Mouse (Mus musculus) forebrain, embryonic 12.5 days (tissue): Measurements from ENCODE around the gene Wt1. TPM values are rescaled to one million over a fixed set of nuclear protein-coding genes. Genes with fewer than 3 reads are reported as not detected.
A peak's percentile ranks its signal among the peaks of the same experiment; 100 is the strongest.

Experiments used
- ATAC-seq: fragments of 200-750 bp; cut with Nextera tagmentation; 2 replicates; pipeline ENCODE4 v1.8.0; 2017; ENCODE audit warnings: moderate TSS enrichment; ENCODE audit not compliant: low FRiP score
- H3K27ac ChIP-seq: fragments of 300-500 bp; sonication (generic); 2 replicates; pipeline ENCODE4 v1.5.1; 2016; ENCODE audit warnings: mild to moderate bottlenecking
- H3K27me3 ChIP-seq: fragments of 300-500 bp; sonication (generic); 2 replicates; pipeline ENCODE4 v1.6.1; 2016; ENCODE audit warnings: mild to moderate bottlenecking
- H3K36me3 ChIP-seq: fragments of 300-500 bp; sonication (generic); replicated peaks from 2 replicates; pipeline ENCODE4 v1.6.1; 2016; ENCODE audit warnings: mild to moderate bottlenecking
- H3K4me1 ChIP-seq: fragments of 300-500 bp; sonication (generic); 2 replicates; pipeline ENCODE4 v1.6.1; 2016
- H3K4me2 ChIP-seq: fragments of 300-500 bp; sonication (generic); 2 replicates; pipeline ENCODE4 v1.6.1; 2016; ENCODE audit warnings: mild to moderate bottlenecking, moderate library complexity
- H3K4me3 ChIP-seq: fragments of 300-500 bp; sonication (generic); replicated peaks from 2 replicates; pipeline ENCODE4 v1.5.1; 2016; ENCODE audit warnings: mild to moderate bottlenecking
- H3K9ac ChIP-seq: fragments of 300-500 bp; sonication (generic); 2 replicates; pipeline ENCODE4 v1.6.1; 2016; ENCODE audit warnings: mild to moderate bottlenecking
- H3K9me3 ChIP-seq: fragments of 300-500 bp; sonication (generic); 2 replicates; pipeline ENCODE4 v1.6.1; 2016
- WGBS: fragments of 180-500 bp; shearing (Covaris S2); methylation state at CpG from one replicate; pipeline ENCODE4 v1.1.7; 2016; 5-methylcytosine and 5-hydroxymethylcytosine counted together
- polyA plus RNA-seq: library from polyadenylated mRNA; unstranded; fragments of >200 nt; fragmentation: Nextera tagmentation; extraction: Ambion mirVana; gene quantifications from 2 replicates; pipeline ENCODE4 v1.2.1, GENCODE M21; 2016

The Wt1 gene
- polyA plus RNA-seq, 1 experiment from 2014 or later: not detected

DNA sequence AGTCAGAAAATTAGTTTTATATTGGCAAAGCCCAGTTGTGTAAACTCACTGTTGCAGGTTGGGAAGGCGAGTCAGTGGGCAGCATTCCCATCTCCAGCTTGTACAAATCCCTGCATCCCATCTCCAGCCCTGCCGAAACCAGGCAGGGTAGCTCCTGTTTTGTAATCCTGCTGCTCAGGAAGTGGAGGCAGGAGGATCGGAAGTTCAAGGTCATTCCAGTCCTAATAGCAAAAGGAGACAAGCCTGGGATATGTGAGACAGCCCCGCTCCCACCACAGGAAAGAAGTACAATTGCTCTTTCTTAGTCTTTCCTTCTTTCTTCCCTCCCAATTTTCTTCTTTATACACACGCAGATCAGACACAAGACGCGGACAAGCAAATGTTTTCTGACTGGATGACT is 25.8 kb upstream of the Wt1 start:
- H3K27ac ChIP-seq: no peak overlapping the region
- H3K27me3 ChIP-seq: no peaks in the 10 kb centered on the region
- H3K36me3 ChIP-seq: no peaks in the 10 kb centered on the region
- no peak overlapping the region for H3K4me2 ChIP-seq
- H3K9ac ChIP-seq: no peak overlapping the region
- peaks cover 6% of the 10 kb centered on the region for H3K4me1 ChIP-seq
- 64% methylated on average over 7 of the region's 7 CpGs for WGBS
- H3K9me3 ChIP-seq: no peaks in the 10 kb centered on the region
- no peak overlapping the region for H3K4me3 ChIP-seq
- no peak for ATAC-seq

DNA sequence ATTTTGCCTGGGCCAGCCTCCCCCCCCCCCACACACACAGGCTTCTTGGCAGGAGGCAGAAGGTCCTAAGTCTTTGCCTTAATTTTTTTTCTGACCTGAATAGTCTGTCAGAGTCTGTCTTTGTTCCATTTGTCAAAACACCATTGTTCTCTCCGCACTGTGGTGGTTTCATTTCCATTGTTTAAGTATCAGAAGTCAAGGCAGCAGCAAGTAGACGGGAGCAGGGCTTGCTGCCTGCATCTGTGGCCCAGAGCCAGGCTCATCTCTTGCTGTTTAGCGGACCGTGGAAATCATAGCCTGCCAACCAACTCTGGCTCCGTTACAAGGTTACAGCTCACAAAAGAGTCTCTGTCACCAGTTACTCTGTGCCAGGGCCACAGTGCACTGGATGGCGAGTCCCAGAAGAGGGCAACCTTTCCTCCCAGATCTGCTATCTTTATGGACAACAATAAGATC is 17.6 kb upstream of the Wt1 start:
- Histone ChIP-seq H3K27me3 (peaks cover 22% of the 10 kb centered on the region), H3K4me3 (no peak overlapping the region), H3K4me1 (peaks cover 7% of the 10 kb centered on the region), H3K9ac (no peak overlapping the region), H3K27ac (no peak overlapping the region), H3K9me3 (no peaks in the 10 kb centered on the region), H3K4me2 (no peak overlapping the region), H3K36me3 (no peaks in the 10 kb centered on the region)
- 5% methylated on average over 6 of the region's 6 CpGs for WGBS
- peak; percentile 79 for ATAC-seq

DNA sequence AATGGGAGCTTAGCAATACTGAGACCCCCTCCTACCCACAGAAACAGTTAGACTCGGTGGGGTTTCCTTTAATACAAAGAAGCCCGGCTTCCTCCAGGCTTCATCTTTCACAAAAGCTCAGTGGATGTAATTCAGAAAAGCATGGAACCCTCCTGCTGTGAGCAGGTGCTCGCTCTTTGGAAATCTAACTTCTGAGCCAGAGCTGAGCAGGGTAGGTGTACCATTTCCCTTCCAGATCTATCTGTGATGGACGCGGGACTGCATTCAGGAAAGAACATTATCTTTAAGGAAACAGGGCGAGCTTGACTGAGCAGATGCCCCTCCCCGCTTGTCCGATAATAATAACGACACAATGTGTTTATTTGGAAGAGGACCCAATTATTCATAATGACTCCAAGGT is 12.3 kb upstream of the Wt1 start:
- H3K36me3 ChIP-seq: no peaks in the 10 kb centered on the region
- H3K27me3 ChIP-seq: peaks cover 59% of the 10 kb centered on the region
- no peak overlapping the region for H3K4me3 ChIP-seq
- H3K9ac ChIP-seq: no peak overlapping the region
- peaks cover 5% of the 10 kb centered on the region for H3K4me1 ChIP-seq
- H3K9me3 ChIP-seq: no peaks in the 10 kb centered on the region
- no peak overlapping the region for H3K27ac ChIP-seq
- no peak overlapping the region for H3K4me2 ChIP-seq
- ATAC-seq: no peak
- WGBS: 4% methylated on average over 9 of the region's 9 CpGs

DNA sequence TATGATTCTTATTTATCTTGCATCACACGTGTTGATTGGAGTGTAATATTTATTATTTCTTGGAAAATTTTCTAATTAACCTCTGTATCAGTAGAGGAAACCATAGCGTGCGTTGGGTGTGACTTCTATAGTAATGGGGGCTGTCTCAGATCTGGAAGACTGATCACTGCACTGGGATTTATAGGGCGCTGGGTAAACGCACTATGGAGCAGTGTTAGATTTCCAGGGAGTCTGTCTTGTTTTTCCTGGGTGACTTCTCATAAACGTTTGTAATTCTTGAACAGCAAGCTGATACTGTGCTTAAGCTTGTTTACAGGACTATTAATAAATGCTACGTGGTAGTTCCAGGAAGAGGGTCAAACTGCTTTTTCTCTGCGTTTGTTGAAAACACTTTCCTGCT is 8.7 kb upstream of the Wt1 start:
- H3K4me2 ChIP-seq: no peak overlapping the region
- peaks cover 5% of the 10 kb centered on the region for H3K4me1 ChIP-seq
- 81% methylated on average over 8 of the region's 8 CpGs for WGBS
- no peak overlapping the region for H3K9ac ChIP-seq
- no peak overlapping the region for H3K4me3 ChIP-seq
- H3K36me3 ChIP-seq: no peaks in the 10 kb centered on the region
- ATAC-seq: no peak
- no peaks in the 10 kb centered on the region for H3K9me3 ChIP-seq
- H3K27me3 ChIP-seq: peaks cover 82% of the 10 kb centered on the region
- H3K27ac ChIP-seq: no peak overlapping the region

DNA sequence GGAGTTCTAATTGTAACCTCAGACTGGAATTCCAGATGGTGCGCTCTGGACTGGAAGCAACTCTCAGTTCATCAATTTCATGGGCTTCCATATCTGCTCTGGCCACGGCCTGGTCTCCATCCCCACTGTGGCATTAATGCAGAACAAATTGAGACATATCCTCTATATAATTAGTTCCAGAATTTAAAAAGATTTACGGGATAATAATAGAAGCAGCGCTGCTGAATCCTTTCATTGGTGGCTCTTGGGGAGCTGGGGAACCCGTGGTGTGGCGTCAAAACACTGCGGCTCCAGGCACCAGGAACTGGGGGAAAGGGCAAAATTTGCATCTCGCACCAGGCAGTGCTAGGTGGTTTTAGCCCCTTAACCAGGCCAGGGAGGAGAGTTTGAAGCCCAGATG is 4.1 kb upstream of the Wt1 start:
- Histone ChIP-seq H3K27ac (no peak overlapping the region), H3K4me2 (no peak overlapping the region), H3K36me3 (no peaks in the 10 kb centered on the region), H3K4me1 (peaks cover 17% of the 10 kb centered on the region), H3K27me3 (peaks cover 94% of the 10 kb centered on the region), H3K9me3 (no peaks in the 10 kb centered on the region), H3K9ac (no peak overlapping the region), H3K4me3 (no peak overlapping the region)
- WGBS: 3% methylated on average over 8 of the region's 8 CpGs
- no peak for ATAC-seq

DNA sequence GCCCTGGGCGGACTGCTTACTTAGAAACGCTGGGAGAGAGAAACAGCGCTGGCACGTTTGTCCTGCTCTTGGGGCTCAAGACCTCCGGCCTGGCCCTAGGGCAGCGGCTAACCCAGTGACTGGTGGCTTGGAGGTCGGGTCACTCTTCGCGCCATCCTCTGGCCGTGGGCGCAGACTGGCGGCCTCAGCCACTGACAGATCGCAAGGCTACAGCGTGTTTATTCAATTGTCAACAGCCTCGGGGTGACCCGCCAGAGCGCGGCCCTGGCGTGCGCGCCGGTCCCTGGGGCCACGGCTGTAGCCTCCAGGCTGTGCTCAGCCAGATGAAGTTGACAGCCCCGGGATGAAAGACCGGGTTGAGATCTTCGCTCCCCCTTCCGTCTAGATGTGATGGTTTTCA is 3.4 kb upstream of the Wt1 start:
- H3K9ac ChIP-seq: no peak overlapping the region
- no peaks in the 10 kb centered on the region for H3K36me3 ChIP-seq
- H3K4me2 ChIP-seq: peak overlapping the region; percentile 21; the same call in 1 of the 2 replicates
- H3K4me1 ChIP-seq: peaks cover 19% of the 10 kb centered on the region
- H3K27me3 ChIP-seq: peaks cover 97% of the 10 kb centered on the region
- H3K4me3 ChIP-seq: no peak overlapping the region; the same call in 1 of the 2 replicates
- 1% methylated on average over 27 of the region's 27 CpGs for WGBS
- H3K27ac ChIP-seq: no peak overlapping the region
- no peaks in the 10 kb centered on the region for H3K9me3 ChIP-seq
- ATAC-seq: no peak

DNA sequence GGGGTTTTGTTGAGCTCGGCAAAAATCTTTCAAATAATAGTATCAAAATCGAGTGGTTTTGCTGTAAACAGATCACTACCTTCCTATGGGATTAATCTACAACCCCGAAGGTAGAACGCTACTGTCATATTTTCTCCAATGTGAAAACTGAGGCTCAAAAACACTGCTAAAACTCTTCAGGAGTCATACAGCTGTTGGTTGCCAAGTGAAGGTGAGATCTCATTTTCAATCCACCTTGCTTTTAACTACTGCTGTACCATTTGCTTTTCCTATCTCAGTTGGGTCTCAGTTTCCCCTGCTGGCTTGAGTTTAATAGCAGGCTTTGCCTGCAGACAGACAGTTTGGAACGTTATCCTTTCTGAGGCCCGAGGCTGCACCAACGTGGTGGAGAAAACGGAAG is 2.9 kb upstream of the Wt1 start:
- H3K36me3 ChIP-seq: no peaks in the 10 kb centered on the region
- no peak for ATAC-seq
- H3K27ac ChIP-seq: no peak overlapping the region
- no peak overlapping the region for H3K9ac ChIP-seq
- no peak overlapping the region for H3K4me2 ChIP-seq
- H3K27me3 ChIP-seq: peaks cover 98% of the 10 kb centered on the region
- whole genome bisulfite sequencing: 1% methylated on average over 8 of the region's 8 CpGs
- no peaks in the 10 kb centered on the region for H3K9me3 ChIP-seq
- peaks cover 19% of the 10 kb centered on the region for H3K4me1 ChIP-seq
- H3K4me3 ChIP-seq: no peak overlapping the region

DNA sequence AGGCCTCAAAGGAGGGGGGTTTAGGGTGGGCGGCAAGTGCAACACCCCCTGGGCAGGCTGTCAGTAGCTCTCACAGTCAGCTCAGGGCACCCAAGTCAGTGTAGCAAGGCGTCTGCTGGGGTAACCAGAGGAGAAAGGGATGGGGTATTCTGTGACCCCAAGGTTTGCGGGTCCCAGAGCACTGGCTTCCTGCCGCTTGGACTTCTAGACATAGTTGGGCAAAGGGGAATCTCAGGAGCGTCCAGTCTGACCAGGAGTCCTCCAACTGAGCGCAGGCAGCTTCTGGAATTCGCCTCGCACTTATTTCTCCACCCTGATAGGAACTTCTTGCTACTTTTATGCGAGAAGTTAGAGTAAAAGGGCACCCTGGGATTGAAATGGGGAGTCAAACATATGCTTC is 2.4 kb upstream of the Wt1 start:
- Histone ChIP-seq H3K4me3 (no peak overlapping the region), H3K27ac (no peak overlapping the region), H3K9ac (no peak overlapping the region), H3K4me1 (peaks cover 19% of the 10 kb centered on the region), H3K36me3 (no peaks in the 10 kb centered on the region), H3K4me2 (no peak overlapping the region), H3K27me3 (peaks cover 98% of the 10 kb centered on the region), H3K9me3 (no peaks in the 10 kb centered on the region)
- WGBS: under 1% methylated on average over 9 of the region's 9 CpGs
- no peak for ATAC-seq

DNA sequence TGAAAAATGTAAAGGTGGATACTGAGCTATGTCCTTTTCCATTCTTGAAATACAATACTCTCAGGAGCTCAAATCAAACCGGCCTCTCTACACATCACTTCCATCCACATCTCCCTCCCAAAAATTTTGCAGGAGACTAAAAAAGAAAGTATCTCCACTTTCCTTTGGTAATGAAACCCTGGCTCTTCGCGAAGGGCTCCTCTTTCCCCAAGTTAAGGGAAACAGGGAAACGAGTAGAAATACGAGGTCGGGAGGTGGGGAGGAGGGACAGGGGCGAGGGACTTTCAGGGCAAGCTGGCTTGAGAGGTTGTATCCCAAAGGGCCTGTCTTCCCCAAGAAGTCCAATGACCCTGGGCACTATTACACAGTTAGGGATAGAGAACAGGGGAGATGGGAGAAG is 1.9 kb upstream of the Wt1 start:
- no peaks in the 10 kb centered on the region for H3K36me3 ChIP-seq
- no peaks in the 10 kb centered on the region for H3K9me3 ChIP-seq
- 0% methylated on average over 7 of the region's 7 CpGs for WGBS
- peaks cover 98% of the 10 kb centered on the region for H3K27me3 ChIP-seq
- no peak overlapping the region for H3K4me3 ChIP-seq
- H3K9ac ChIP-seq: no peak overlapping the region
- ATAC-seq: no peak
- H3K4me1 ChIP-seq: peaks cover 19% of the 10 kb centered on the region
- H3K27ac ChIP-seq: no peak overlapping the region
- H3K4me2 ChIP-seq: no peak overlapping the region

DNA sequence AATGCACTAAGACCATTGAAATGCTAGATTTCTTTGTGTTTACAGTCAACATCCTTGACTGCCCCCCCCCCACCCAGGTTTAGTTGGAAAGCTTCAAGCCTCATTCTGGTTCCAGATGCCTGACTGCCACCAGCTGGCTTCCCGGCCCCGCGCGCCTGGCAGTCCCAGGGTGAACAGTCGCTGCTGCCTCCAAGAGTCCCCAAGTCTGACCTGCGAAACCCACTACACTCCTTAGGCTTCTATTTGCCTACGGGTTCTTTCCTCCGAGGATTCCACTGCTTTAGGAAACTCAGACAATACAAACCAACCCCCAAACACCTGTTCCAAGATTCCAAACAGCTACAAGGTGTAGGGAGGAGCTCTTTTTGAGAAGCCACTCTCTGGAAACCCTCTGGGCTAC is 1.1 kb upstream of the Wt1 start:
- peaks cover 19% of the 10 kb centered on the region for H3K4me1 ChIP-seq
- no peak overlapping the region for H3K27ac ChIP-seq
- H3K27me3 ChIP-seq: peaks cover 99% of the 10 kb centered on the region
- H3K36me3 ChIP-seq: no peaks in the 10 kb centered on the region
- H3K4me2 ChIP-seq: no peak overlapping the region
- no peak overlapping the region for H3K4me3 ChIP-seq
- H3K9me3 ChIP-seq: no peaks in the 10 kb centered on the region
- no peak overlapping the region for H3K9ac ChIP-seq
- no peak for ATAC-seq
- 1% methylated on average over 8 of the region's 8 CpGs for WGBS

DNA sequence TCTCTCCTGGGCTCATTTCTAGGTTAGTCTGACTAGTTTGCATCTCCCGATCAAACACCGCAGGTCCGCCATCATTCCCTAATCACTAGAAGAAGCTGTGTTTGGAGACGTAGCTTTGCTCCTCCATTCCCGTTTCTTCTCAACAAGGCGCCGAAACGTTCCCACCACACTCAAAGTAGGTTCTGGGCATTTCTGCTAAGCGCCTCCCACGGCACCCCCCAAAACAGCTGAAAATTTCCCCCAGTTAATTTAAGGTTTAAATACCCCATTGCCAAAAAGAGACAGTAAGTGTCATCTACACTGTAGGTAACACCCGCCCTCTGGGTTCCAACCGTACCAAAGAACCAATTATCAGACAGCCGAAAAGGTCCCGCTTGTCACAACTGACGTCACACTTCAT is 688 bp upstream of the Wt1 start:
- no peak overlapping the region for H3K27ac ChIP-seq
- ATAC-seq: no peak
- no peak overlapping the region for H3K4me3 ChIP-seq
- H3K4me2 ChIP-seq: no peak overlapping the region
- WGBS: 3% methylated on average over 15 of the region's 15 CpGs
- peaks cover 99% of the 10 kb centered on the region for H3K27me3 ChIP-seq
- no peaks in the 10 kb centered on the region for H3K36me3 ChIP-seq
- no peaks in the 10 kb centered on the region for H3K9me3 ChIP-seq
- no peak overlapping the region for H3K9ac ChIP-seq
- H3K4me1 ChIP-seq: peaks cover 22% of the 10 kb centered on the region

DNA sequence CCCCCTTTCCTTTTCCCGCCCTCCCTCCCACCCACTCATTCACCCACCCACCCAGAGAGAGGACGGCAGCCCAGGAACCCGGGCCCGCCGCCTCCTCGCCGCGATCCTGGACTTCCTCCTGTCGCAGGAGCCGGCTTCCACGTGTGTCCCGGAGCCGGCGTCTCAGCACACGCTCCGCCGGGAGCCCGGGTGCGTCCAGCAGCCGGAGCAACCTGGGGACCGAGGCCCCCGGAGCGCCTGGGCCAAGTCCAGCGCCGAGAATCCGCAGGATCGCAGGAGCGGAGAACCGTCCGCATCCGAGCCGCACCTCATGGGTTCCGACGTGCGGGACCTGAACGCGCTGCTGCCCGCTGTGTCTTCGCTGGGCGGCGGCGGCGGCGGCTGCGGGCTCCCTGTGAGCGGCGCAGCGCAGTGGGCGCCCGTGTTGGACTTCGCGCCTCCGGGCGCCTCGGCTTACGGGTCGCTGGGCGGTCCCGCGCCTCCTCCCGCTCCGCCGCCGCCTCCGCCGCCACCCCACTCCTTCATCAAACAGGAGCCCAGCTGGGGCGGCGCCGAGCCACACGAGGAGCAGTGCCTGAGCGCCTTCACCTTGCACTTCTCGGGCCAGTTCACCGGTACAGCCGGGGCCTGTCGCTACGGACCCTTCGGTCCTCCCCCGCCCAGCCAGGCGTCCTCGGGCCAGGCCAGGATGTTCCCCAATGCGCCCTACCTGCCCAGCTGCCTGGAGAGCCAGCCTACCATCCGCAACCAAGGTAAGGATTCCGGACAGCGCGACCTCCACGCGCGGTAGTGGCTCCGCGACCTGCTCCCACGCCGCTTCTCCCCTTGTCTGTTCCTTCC is 582 bp downstream of the Wt1 start:
- Histone ChIP-seq H3K27ac (no peak overlapping the region), H3K4me2 (peak overlapping the region; percentile 45), H3K27me3 (peaks cover 99% of the 10 kb centered on the region), H3K4me1 (peaks cover 24% of the 10 kb centered on the region), H3K9ac (no peak overlapping the region), H3K9me3 (no peaks in the 10 kb centered on the region), H3K36me3 (no peaks in the 10 kb centered on the region), H3K4me3 (peak overlapping the region; percentile 31)
- under 1% methylated on average over 82 of the region's 92 CpGs for WGBS
- peak; percentile 21 for ATAC-seq
